Mouse (Mus musculus): ENCODE results near the gene Grin2b.

Gene Grin2b

DNA sequence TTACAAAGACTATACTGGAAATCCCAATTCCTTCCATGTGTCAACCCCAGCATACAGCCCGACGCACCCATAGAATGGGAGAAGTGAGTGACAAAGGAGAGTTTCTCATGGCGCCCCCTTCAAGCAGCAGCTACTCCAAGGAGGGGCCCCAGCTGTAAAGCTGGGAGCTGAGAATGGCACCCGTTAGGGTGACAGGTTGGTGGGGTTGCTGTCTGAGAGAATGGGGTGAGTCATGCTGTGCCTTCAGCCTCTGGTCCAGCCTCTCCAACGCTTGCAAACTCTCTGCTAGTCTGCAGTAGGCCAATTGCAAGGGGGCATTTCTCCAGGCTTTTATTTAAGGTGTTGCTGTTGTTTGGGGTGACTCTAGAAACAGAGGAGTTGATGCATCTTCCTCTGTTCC, 73.1 kb downstream of the Grin2b start:
- DNase-seq (ENCODE audit: low spot score in 2 of 2): no peak

DNA sequence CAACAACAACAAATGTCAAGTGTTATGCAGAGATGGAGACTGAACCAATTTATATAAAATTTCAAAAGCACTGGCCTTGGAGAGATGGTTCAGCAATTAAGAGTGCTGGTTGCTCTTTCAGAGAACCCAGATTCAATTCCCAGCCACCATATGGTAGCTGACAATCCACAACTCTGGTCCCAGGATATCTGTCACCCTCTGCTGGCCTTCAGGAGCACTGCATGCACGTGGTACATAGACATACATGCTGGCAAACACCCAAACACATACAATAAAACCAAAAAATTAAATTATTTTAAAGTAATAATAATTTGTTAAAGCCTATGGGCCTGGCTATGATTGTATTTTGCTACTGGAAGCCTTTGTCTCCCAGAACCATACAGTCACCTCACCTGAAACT, 77.0 kb downstream of the Grin2b start:
- DNase-seq (ENCODE audit: low spot score in 2 of 2): no peak

DNA sequence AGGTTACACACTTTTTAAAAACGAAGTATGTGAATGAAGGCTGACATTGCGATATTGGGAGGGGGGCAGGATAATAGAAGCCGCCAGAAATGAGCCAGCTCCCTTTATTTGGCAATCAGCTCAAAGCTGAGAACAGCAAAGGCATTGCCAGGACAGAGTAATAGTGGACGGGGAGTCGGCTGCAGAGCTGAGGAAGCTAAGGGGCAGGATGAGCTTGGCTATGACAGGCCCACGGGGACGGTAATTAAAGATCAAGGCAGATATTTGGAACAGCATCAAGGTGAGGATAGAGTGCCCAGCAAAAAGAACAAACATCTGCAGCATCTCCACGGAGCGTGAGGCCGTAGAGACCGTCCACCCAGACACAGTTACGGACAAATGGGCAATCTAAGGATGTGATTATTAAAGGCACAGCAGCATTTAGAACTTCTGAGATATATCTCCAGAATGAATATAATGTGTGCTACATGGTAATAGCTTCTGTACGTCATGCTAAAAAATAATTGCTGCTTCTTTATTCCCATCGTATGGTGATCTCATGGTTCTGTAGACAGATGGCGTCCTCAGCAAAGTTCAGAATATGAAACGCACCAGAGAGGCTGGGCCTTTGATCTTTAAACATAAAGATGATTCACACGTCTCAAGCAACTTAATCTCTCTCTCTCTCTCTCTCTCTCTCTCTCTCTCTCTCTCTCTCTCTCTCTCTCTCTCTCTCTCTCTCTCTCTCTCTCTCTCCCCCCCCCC, 93.1 kb downstream of the Grin2b start:
- no peak for DNase-seq (ENCODE audit: low spot score in 2 of 2)

DNA sequence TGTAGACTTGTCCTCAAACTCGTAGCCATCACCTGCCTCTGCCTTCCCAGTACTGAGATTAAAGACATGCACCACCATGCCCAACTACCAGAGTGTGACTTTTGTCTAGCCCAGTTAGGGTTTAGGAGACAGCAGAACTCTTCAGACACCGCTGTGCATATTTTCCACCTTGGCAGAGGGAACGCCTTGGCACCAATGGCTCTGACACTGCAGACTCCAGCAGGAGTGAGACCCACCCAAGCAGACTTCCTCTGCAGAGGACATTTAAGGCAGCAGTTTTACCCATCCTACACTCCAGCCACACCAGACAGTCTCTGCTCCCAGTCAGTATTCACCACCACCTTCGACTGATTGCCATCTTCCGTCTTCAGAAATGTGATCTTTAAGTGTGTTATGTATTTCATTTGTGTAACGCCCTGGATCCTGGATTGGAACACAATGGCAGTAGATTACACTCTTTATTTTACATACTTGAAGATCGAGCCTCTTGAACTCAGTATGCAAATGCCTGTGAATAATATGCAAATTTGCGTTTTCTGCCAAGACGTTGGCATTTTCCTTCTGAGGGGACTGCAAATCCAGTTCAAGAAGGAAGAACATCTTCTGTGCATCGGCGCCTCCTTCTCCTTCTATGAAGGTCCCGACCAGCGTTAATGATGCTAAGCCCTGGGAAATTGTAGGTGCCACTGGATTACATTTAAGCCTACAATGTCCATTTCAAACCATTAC, 100.8 kb downstream of the Grin2b start:
- DNase-seq (ENCODE audit: low spot score in 2 of 2): no peak

DNA sequence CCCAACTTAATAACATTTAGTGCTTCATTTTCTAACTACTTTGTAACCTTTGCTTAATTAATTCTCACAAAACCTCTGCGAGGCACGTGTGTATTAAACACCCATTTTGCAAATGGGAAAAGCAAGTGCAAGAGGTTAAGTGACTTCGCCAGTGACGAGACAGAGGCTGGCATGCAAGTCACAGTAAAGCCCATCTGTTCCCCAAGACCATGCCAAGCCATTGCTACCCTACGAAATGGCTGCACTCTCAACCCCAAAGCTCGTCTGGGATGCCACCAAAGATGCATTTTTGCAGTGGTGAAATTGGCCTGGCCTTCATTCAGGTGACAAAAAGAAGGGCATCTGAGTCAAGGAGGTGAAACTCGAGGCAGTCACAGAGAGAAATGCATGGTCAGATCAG, 103.2 kb downstream of the Grin2b start:
- no peak for DNase-seq (ENCODE audit: low spot score in 2 of 2)

DNA sequence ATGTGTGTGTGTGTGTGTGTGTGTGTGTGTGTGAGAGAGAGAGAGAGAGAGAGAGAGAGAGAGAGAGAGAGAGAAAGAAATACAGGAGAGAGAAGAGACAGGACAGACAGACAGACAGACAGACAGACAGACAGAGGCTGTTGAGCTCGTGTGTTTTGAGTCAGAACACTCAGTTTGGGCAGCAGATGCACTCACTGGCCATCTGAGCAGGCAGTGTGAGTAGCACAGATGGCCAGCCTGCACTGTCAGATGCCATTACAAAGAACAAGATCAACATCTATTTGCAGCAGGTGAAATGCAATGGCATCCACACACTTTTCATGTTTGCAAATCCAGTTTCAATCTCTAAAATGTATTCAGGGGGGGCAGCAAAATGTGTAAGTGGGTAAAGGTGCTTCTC, 120.0 kb downstream of the Grin2b start:
- DNase-seq (ENCODE audit: low spot score in 2 of 2): no peak

DNA sequence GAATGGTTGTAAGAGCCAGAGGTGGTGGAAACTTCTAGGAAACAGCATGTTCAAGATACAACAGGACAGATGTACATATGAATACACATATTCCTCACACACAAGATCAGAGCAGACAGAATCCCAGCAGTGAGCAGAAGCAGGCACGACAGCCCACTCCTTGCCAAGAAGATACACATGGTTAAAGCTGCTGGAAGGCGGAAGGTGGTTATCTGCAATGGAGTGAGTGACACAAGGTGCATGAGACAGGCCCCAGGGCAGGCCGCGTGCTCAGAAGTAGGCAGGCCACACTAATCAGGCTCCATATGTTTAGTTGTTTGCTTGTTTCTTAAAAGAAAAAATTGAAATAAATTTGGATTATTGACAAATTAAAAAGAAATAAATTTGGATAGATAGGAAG, 123.0 kb downstream of the Grin2b start:
- no peak for DNase-seq (ENCODE audit: low spot score in 2 of 2)

DNA sequence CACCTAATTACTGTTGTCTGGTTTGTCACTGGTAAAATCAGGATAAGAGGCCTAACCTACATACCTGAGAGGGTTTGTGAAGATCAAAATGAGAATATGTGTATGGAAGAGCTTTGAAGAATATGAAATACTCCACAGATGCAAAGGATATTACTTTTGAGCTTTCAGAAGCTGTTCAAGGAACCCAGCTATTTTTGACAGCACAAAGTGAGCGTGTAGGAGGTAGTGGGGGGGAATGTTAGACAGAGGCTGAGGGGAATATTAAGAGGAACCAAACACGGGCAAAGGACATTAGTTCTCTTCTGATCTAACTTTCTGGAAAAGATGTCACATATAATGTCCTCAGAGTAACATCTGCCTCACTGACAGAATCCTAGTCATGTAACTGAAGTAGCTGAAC, 125.2 kb downstream of the Grin2b start:
- DNase-seq (ENCODE audit: low spot score in 2 of 2): no peak

DNA sequence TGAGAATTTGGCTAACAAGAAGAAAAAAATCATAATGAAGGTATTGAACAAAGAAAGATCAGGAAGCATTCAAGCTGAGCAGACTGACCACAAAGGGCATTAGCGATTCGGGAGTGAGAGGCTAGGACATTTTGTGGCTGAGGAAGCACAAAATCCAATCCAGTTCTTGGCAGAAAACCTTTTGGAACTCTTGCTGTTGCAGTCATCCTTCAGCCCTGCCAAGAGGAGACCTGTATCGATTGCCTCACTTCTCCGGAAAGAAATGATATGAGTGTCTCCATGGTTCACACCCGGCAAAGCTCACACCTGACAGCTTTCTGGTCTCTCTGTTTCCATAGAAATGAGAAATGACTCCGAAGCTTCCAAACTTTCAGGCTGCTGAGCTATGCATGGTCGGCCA, 127.2 kb downstream of the Grin2b start:
- DNase-seq (ENCODE audit: low spot score in 2 of 2): no peak

DNA sequence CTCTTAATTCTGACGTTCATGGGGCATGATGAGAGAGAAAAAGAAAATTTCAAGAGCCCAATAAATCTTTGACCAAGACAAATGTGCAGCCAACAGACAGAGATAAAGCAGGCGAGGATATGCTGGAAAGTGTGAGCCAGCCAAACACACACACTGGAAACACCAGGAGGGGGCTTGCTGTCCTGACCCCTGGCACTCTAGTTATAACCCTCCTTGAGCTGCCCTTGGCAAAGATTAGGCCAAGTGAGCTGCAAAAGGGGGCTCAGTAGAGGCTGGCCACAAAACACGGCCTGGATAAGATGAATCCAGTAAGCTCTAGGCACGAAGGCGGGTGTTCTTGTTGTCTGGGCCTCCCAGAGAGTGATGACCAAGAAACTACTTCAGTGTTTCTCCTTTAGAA, 128.8 kb downstream of the Grin2b start:
- DNase-seq (ENCODE audit: low spot score in 2 of 2): no peak

DNA sequence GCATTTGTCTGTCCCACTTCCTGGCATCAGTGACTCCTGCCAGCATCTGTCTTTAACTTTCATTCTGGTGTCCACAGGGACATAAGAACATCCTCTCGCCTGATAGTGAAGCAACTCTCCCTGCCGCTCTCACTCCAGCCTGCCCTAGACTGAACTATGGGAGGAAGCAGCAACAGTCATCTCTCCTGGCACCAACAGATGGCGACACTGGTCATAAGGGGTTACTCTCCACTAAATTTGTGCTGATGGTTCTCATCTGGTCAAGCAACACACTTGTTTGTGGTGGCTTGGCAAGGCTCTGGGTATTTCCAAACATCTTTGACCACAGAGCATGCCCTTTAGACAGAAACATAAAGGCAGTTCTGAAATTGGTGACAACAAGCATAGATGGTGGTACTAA, 130.9 kb downstream of the Grin2b start:
- no peak for DNase-seq (ENCODE audit: low spot score in 2 of 2)

DNA sequence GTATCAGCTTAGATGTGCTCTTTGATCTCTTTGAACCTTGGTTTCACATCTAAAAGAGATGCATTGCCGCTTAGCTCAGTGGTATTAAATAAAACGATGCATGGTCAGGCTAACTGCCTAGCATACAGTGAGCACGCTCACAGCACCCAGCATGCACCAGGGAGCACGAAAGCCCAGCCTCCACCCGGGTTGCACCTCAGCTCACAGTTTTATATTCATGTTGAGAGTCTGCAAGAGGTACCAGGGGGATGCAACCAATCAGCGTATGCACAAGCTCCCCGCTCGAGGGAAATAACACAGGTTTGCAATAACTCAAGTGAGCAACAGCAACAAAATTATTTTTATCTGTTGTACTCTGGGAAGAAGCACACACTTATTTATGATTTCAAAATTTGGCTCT, 131.5 kb downstream of the Grin2b start:
- no peak for DNase-seq (ENCODE audit: low spot score in 2 of 2)

DNA sequence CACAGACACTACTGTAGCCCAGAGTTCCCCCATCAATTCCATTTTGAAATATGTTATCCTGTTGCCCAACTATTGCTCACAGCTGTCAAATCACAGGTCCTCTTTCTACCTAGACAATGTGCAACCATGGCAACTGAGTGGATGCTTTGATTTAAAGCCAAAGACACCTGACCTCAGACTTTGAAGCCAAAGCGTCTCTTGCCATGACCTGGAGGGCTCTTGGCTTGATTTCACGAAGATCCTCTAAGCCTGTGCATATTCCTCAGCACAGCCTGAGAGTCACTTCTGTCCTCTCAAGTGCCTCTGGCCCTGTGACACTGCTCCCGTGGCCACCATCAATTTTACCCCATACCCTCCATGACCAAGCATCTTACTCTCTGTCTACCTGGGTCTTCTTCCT, 132.4 kb downstream of the Grin2b start:
- DNase-seq (ENCODE audit: low spot score in 2 of 2): no peak

DNA sequence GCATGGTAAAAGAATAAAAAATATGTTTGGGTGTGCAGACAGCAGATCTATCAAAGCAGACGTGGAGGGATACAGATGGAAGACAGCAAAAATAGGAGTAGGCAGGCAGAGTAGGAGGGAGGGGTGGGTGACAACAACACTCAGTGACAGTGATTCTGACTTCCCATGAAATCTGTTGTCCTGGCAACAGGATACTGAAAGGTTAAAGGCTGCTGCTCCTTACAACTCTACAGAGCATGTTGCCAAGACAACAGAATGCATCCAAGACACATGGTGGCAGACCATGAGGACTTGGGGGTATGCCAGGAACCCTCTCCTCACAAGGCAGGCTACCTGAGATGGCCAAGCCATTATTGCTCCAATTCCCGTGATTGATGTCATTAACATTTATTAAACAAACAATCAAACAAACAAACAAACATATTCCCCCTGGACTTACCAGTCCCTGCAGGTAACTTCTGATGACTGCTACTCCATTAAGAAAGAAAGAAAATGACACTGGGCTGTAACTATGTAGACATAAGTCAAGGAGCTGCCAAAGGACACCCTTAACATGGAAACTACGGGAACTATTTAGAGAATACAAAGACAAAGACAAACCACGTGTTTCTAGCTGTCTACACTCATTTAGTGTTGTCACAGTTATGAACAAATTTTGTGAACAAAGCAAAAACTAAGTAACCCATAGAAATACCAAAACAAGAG, 143.9 kb downstream of the Grin2b start:
- DNase-seq (ENCODE audit: low spot score in 2 of 2): no peak

DNA sequence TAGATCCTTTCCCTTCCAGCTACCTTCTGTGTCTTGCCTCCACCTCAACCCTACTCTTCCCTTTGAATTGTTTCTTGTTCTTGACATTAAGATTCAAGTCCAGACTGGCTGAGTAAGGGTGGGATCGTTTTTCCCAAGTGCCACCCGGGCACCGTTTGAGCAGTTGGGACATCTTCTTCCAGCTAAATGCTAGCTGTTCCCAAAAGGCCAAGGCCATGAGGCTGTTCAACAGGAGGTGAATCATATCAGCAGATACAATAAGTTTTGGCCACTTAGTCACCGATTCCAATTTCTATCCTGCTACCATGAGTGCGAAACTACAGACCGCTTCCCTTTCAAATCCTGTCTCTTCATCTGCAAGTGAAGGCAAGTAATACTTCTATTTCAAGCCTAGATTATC, 146.4 kb downstream of the Grin2b start:
- no peak for DNase-seq (ENCODE audit: low spot score in 2 of 2)

DNA sequence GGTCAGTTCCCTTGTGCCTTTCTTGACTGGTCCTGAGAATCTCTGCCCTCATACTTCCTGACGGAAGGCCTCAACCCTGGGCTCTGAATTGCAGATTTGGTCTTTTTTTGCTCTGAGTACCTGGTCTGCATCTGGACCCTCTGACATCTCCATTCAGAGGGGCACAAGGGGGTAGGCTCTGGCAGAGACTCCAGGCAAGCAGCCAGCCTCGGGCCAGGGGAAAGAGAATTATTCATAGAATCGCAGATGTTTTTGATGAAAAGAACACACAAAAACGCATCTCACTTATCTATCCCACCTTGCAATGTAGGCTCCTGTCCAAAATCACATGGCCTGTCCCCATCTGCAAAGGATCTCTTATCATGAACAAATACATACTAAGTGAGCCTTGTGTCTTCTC, 147.5 kb downstream of the Grin2b start:
- DNase-seq (ENCODE audit: low spot score in 2 of 2): no peak

DNA sequence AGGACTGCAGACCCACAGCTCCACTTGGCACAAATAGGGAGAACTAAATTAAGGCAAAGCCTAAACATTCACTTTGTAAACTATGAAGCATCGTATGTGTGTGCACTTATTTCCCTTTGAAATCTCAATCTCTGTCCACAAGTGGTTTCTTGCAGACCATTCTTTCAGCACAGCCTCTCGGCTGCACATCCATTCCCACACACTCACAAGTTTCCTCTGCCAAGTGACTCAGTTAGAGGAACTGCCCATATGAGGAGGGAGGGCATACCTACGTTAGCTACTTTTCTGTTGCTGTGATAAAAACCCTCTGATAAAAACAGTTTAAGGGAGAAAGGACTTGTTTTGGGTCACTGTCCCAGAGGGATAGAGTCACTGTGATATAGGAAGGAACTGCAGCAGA, 152.9 kb downstream of the Grin2b start:
- DNase-seq (ENCODE audit: low spot score in 2 of 2): no peak

DNA sequence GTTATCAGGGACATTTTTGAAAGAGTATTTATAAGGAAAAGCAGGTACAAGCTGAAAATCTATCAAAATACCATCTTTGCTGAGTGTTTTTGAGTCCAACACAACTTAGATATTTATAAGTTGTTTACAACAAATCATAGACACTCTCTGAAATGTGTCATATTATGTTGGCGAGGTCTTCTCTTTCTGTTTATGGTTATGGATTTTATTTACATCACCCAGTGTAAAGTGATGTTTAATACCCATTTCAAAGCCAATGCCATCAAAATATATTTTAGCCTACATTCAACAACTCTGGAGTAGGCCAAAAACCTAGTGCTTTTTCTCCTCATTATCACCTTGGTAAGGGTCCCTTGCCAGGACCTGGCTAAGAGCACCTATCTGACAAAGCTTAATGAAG, 154.3 kb downstream of the Grin2b start:
- DNase-seq (ENCODE audit: low spot score in 2 of 2): no peak

DNA sequence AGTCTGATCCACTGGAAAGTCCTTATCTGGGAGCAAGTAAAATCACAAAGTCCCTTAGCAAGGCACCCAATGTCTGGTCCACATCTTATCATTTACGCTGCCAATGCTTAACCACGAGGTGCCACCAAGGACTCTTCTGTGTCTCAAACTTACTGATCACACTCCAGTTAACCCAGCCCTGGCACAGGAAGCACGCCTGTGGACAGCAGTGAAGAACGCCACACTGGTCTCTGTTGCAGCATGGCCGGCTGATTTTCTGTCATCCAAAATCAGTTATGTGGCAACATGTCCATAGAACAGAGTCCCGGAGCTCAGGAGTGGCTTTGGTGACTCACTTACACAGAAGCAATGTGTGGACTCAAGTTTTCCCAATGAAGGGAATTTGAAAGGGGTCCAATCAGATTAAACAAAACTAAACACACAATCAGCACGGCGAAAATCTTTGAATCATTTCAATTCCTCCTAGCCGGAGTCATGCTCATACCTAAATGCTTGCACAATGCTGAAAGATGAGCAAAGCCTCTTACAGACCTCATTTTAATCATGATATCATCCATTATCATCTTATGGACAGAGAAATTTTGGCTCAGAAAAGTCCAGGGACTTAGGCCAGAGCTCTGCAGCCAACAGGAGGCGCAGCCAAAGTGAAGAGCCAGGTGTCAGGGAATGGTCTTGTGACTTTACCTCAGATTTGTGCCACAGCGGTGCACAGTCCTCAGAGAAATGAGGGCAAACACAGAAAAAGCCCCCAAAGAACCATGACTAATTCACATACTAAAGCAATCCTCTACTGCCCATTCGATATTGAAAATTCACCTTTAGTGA, 159.5 kb downstream of the Grin2b start:
- no peak for DNase-seq (ENCODE audit: low spot score in 2 of 2)

DNA sequence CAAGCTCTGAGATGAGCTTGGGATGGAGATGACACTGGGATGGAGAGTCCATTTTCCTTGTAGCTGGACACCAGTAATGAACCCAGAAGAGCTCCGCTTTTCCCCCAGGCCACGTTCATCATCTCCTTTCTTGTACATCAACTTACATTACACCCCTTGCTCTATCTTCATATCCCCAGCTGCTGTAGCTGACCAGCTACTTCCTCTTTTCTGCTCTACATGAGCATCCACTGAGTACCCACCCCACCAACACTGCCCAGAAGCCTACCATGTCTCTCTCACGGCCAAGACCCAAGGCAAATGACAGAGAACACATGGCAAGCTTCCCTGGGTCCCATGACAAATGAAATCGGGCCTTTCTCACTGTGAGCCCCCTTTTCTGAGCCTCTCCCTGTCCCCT, 161.8 kb downstream of the Grin2b start:
- DNase-seq (ENCODE audit: low spot score in 2 of 2): no peak

DNA sequence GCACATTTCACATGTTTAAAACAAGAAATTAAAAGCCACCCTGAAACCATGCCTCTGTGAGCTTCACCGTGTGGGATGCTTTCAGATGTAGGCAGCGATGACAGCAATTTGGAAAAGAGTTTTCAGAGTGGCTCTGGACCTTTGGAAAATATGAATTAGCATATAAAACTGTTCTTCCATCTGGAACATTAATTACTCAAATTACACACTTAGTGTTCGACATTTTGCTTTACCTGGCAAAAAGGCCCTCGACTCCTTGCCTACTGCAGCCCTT, 162.3 kb downstream of the Grin2b start:
- no peak for DNase-seq (ENCODE audit: low spot score in 2 of 2)

DNA sequence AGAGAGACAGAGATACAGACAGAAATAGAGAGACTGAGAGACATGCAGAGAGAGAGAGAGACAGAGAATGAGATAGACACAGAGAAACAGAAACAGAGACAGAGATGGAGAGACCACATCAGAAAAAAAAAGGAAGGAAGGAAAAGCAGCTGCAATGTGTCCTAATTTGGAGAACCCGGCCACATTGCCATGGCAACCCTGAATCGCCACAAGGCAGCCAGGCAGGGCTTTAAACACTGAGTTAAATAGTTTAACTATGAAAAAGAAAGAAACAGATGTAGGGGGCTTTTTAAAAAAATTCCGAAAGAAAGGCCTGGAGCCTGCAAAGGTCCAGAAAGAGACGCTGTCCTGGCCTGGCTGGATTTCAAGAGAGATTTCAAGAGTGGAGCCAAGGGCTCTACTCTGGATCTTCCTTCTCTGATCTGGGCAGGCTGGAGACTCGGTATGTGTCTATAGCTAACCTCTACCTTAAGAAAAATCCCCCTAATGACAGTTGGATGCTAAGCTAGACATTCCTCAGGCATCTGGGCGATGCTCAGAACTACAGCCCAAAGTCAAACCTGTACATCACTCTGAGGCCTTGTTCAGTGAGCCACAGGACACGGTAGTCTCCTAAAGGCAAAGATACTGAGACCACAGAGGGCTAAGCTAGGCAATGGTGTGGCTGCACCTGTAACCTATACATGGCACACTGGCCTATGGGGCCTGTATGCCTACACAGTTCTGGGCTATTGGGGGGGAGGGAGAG, 162.8 kb downstream of the Grin2b start:
- DNase-seq (ENCODE audit: low spot score in 2 of 2): peak in 1 of 2 experiments; percentile 29
